Mouse (Mus musculus) G1E (cell line): ENCODE measurements around the gene Gm26897. TPM values are rescaled to one million over a fixed set of nuclear protein-coding genes. Genes with fewer than 3 reads are reported as not detected.

ENCODE experiments used
- ATAC-seq: 2 replicates; pipeline ENCODE4 v1.8.0; 2016; ENCODE audit warnings: mild to moderate bottlenecking; ENCODE audit not compliant: insufficient number of reproducible peaks, poor library complexity, low FRiP score, severe bottlenecking; ENCODE audit errors: extremely low read depth
- DNase-seq: peaks from one replicate; pipeline ENCODE4 v3.0.0; 2012; ENCODE audit warnings: low spot score
- H3K27me3 ChIP-seq: 2 replicates; pipeline ENCODE4 v1.6.1; 2012; ENCODE audit warnings: mild to moderate bottlenecking, low read length, inconsistent platforms; ENCODE audit not compliant: insufficient read depth
- H3K36me3 ChIP-seq: replicated peaks from 2 replicates; pipeline ENCODE3; 2012; ENCODE audit warnings: mild to moderate bottlenecking, inconsistent platforms
- H3K4me1 ChIP-seq: 2 replicates; pipeline ENCODE4 v1.6.1; 2012; ENCODE audit warnings: low read depth, low read length, inconsistent platforms, mixed read lengths; ENCODE audit not compliant: insufficient read depth
- H3K4me3 ChIP-seq: 2 replicates; pipeline ENCODE4 v1.5.1; 2012; ENCODE audit warnings: low read depth, mild to moderate bottlenecking, inconsistent platforms, low read length, moderate library complexity, mixed read lengths
- H3K9me3 ChIP-seq: replicated peaks from 2 replicates; pipeline ENCODE4 v1.6.1; 2012; ENCODE audit warnings: inconsistent platforms
- CTCF ChIP-seq: IDR thresholded peaks from 2 replicates; pipeline ENCODE4 v1.5.1; 2012; ENCODE audit warnings: low read depth, low read length, inconsistent platforms, mixed read lengths
- GATA1 ChIP-seq: IDR thresholded peaks from 2 replicates; pipeline ENCODE4 v1.6.1; 2012; ENCODE audit warnings: borderline replicate concordance, low read length, inconsistent platforms, mixed read lengths
- GATA2 ChIP-seq: IDR thresholded peaks from 2 replicates; pipeline ENCODE4 v1.6.1; 2012; ENCODE audit warnings: low read depth, low read length, inconsistent platforms, borderline replicate concordance
- POLR2AphosphoS5 ChIP-seq: IDR thresholded peaks from 2 replicates; pipeline ENCODE4 v1.6.1; 2012; ENCODE audit warnings: low read depth, low read length, inconsistent platforms; ENCODE audit not compliant: insufficient replicate concordance
- TAL1 ChIP-seq: conservative IDR thresholded peaks from 2 replicates; pipeline ENCODE4 v1.6.1; 2012; ENCODE audit warnings: low read depth, low read length, inconsistent platforms, mixed read lengths
- polyA plus RNA-seq: library from polyadenylated mRNA; stranded (reverse); fragments of >175 nt; gene quantifications from 2 replicates; pipeline ENCODE4 v1.2.3, GENCODE M21; 2012
- total RNA-seq, 2 experiments: library from RNA; stranded (forward) in 1 of 2; stranded (reverse) in 1 of 2; fragments of 200-1000 nt in 1 of 2; fragments of >200 nt in 1 of 2; fragmentation: Nextera tagmentation in 1 of 2; gene quantifications; 2 replicates each; pipeline ENCODE4 v1.2.3; 2014 to 2017

Gene Gm26897
- total and polyA plus RNA-seq, 3 experiments: not detected

DNA sequence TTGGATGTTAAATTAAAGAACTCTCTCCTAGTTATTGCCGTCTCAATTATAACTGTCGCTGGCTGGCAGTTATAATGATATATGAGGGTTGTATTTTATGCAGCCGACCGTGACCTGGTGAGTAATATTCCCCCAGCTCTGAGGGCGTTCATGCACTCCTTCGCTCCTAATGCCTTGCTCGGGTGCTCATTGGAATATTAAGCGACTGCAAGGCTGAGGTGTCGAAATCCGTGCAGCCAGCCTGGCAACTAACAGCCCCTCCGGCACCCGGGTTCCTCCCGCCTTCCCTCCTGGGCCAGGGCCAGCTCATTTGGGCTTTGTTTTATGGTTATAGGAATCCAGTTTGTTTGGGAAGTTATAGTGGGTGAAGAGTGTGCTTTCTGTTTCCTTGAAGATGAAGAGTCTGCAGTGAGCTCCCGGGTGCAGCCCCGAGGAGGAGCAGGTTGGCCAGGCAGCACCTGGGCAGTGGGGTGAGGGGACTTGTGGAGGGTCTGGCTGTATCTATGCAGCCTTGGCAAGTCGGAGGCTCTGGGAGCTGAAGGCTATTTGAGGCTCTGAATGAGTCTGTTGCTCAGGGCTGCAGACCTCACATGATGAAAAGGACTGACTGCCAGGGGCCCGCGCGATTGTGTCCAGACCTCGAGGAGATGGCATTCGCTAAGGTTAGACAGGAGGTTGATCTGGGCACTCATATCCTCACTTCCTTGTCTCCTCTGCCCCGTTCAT is 8.4 kb upstream of the Gm26897 start:
- Histone ChIP-seq H3K4me1 (no peaks in the 10 kb centered on the region), H3K36me3 (no peaks in the 10 kb centered on the region), H3K4me3 (no peak overlapping the region), H3K27me3 (no peaks in the 10 kb centered on the region), H3K9me3 (peaks cover 85% of the 10 kb centered on the region)
- TF ChIP-seq GATA1 (no peak), TAL1 (no peak), POLR2AphosphoS5 (no peak), GATA2 (no peak), CTCF (no peak)
- no peak for DNase-seq
- no peak for ATAC-seq

DNA sequence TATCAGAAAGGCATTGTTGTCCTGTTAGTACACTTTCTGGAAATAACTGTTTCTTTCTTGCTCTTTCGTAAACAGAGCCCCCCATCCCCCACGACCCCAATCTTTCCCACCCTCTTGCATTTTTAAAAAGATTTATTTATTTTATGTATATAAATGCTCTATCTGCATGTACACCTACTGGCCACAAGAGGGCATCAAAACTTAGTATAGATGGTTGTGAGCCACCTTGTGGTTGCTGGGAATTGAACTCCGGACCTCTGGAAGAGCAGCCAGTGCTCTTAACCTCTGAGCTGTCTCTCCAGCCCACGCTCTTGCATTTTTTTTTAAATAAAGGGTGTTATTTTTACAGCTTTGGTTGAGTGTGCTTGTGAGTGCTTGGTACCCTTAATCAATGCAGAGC is 5.3 kb upstream of the Gm26897 start:
- no peaks in the 10 kb centered on the region for H3K36me3 ChIP-seq
- no peak for TF ChIP-seq CTCF
- no peaks in the 10 kb centered on the region for H3K4me1 ChIP-seq
- no peak for ATAC-seq
- no peak overlapping the region for H3K4me3 ChIP-seq
- no peak for DNase-seq
- peaks cover 80% of the 10 kb centered on the region for H3K9me3 ChIP-seq
- no peaks in the 10 kb centered on the region for H3K27me3 ChIP-seq

DNA sequence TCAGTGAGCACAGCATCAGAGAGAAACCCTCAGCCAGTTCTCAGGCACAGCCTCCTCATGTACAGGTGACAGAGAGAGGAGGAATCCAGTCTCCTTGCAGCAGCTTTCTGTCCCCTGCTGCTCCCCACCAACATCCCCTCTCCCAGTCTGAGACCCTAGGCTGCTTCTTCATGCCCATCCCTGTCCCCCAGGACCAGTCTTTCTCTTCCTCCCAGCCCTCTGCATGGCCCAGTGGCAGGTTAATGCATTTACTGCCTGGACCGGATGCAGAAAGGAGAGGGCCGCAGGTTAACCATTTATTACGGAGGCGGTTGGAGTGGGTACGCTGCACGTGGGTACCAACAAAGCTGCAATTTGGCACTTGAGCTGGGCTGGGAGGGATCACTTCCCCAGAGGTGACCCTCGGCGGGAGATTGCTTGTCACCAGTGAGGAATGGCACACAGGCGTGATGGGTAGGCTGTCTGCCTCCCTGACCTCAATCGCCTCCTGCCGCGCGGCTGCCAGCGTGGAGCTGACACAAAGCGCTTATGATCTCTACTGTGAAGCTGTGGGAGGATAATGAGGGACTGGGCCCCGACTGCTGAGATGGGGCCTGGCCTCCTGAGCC is 3.1 kb upstream of the Gm26897 start:
- Histone ChIP-seq H3K4me3 (peak overlapping the region; percentile 27; the same call in 1 of the 2 replicates), H3K36me3 (no peaks in the 10 kb centered on the region), H3K4me1 (no peaks in the 10 kb centered on the region), H3K9me3 (peaks cover 77% of the 10 kb centered on the region), H3K27me3 (no peaks in the 10 kb centered on the region)
- DNase-seq (no peak), ATAC-seq (no peak)
- no peak for TF ChIP-seq CTCF
- no peak for TF ChIP-seq GATA2
- no peak for TF ChIP-seq POLR2AphosphoS5
- TF ChIP-seq GATA1: no peak
- no peak for TF ChIP-seq TAL1

DNA sequence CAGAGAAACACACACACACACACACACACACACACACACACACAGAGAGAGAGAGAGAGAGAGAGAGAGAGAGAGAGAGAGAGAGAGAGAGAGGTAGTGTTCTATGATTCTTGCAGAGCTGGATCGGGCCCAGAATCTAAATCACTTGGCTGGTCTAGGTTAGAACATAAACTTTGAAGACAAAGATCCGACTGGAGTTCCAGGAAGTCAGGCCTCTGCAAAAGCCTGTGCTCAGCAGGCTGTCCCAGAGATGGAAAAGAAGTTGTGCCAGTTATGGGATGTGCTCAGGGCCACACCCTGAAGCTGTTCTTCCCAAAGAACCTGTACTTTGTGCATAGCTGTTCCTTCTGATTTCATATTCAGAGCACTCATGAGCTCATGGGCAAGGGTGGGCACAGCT is 1.5 kb upstream of the Gm26897 start:
- Histone ChIP-seq H3K27me3 (no peaks in the 10 kb centered on the region), H3K9me3 (peaks cover 78% of the 10 kb centered on the region), H3K4me3 (no peak overlapping the region), H3K36me3 (no peaks in the 10 kb centered on the region), H3K4me1 (no peaks in the 10 kb centered on the region)
- ATAC-seq (no peak), DNase-seq (no peak)
- TF ChIP-seq TAL1 (no peak), CTCF (no peak), POLR2AphosphoS5 (no peak), GATA1 (no peak), GATA2 (no peak)

DNA sequence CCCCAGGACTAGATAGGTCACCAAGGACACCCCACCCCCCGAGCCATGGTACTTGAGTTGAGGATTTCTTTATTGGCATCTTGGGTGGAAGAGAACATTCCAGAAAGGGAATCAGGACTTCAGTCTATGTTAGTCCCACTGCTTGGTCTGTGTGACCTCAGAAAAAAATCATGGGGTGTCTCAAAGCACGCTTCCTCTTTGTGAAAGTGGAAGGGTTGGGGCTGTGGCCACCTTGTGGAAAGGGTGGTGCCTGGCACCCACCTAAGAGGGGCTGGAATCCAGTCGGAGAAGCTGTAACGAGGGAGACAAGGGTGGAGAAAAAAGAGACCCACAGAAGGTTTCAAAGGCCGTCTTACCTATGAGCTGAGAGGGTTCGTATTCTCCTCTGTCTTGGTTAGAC is 5.8 kb downstream of the Gm26897 start:
- Histone ChIP-seq H3K9me3 (peaks cover 84% of the 10 kb centered on the region), H3K27me3 (no peaks in the 10 kb centered on the region), H3K4me3 (no peak overlapping the region), H3K4me1 (no peaks in the 10 kb centered on the region), H3K36me3 (no peaks in the 10 kb centered on the region)
- ATAC-seq: no peak
- TF ChIP-seq POLR2AphosphoS5 (no peak), CTCF (no peak), TAL1 (no peak), GATA1 (no peak), GATA2 (no peak)
- DNase-seq: no peak

DNA sequence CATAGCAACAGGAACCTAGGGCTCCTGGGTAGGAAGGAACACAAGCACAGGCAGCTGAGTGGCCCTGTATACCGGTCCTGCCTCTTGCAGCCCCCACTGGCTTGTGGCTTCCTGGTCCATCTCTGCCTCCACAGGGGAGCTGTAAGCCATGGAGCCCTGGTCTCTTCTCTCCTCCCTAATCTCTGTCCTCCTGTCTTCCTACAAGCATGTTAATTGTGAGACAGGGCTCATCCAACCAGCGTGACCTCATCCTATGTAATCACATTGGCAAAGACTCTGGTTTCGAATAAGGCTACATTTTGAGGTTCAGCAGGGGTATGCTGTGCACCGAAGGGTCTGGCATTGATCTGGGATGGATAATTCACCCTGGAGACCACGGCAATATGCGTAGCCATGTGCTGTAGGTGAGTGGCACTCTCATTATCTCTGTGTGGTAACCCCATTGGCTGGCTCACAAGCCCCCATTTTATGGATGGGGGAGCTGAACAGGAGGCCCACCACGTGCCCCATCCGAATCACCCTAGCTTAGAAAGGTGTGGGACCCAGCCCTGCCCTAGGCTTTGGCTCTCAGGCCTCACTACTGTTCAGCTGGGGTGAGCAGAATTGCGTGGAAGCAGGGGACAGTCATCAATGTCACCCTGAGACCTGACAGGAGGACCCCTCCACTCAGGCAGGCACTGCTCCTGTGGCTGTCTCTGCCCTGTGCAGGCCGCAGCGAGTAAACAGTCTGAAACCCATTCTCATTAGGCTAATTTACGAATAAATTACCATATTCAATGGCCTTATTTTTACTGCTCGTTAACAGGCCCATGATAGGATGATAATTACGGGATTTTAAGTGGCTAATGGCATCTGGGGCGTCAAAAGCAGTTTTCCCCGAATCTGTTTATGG is 6.9 kb downstream of the Gm26897 start:
- no peaks in the 10 kb centered on the region for H3K4me1 ChIP-seq
- peaks cover 88% of the 10 kb centered on the region for H3K9me3 ChIP-seq
- no peaks in the 10 kb centered on the region for H3K27me3 ChIP-seq
- H3K36me3 ChIP-seq: no peaks in the 10 kb centered on the region
- TF ChIP-seq GATA1 (no peak), GATA2 (no peak), POLR2AphosphoS5 (no peak), TAL1 (no peak), CTCF (no peak)
- no peak for DNase-seq
- no peak for ATAC-seq
- H3K4me3 ChIP-seq: no peak overlapping the region
